Mouse (Mus musculus): ENCODE results near the gene Zfyve16. TPM values are rescaled to one million over a fixed set of nuclear protein-coding genes. Genes with fewer than 3 reads are reported as not detected.

Gene Zfyve16
- total RNA-seq, 4 experiments from 2014 or later: 16.0 to 19.7 (median 17.3) TPM

- DNase-seq (ENCODE audit: low spot score in 2 of 2): no peak
Measured at GRCm38 (mm10) chr13:92469381-92469780, 61.3 kb downstream of the Zfyve16 start.

DNA sequence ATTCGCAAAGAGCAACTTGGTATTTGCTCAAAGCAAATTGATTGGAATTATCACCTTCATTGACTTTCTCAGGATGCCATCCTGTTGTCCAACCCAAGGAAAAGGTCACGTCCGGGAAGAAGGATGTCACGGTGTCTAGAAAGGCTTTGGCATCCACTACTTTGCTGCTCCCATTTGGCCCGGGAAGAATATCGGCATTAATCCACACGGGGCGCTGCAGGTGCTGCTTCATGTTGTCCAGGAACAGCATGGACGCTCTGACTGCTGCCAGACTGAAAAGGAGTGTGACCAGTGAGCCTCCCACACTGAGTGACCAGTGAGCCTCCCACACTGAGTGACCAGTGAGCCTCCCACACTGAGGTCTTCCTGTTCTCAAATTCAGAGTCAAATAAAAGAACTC, 62.8 kb downstream of the Zfyve16 start:
- no peak for DNase-seq (ENCODE audit: low spot score in 2 of 2)

DNA sequence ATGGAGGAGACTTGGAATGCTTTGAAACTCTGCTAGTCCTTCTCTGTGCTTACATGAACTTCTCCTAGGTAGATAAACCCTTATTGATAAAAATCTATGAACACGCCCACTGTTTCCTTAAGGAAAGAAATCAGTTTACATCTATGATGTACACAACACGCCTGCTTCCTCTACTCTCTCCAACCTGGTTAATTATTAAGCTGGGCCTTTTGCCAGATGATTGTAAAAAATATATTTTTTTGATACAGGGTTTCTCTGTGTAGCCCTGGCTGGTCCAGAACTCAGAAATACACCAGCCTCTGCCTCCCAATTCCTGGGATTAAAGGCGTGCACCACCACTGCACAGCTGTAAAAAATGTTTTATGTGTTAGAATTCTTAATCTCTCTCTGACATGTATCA, 66.0 kb downstream of the Zfyve16 start:
- no peak for DNase-seq (ENCODE audit: low spot score in 2 of 2)

GRCm38 (mm10) chr13:92446872-92447271, 83.8 kb downstream of the Zfyve16 start:
- no peak for DNase-seq (ENCODE audit: low spot score in 2 of 2)

- DNase-seq (ENCODE audit: low spot score in 2 of 2): no peak
Measured at GRCm38 (mm10) chr13:92440286-92440685, 90.4 kb downstream of the Zfyve16 start.

DNA sequence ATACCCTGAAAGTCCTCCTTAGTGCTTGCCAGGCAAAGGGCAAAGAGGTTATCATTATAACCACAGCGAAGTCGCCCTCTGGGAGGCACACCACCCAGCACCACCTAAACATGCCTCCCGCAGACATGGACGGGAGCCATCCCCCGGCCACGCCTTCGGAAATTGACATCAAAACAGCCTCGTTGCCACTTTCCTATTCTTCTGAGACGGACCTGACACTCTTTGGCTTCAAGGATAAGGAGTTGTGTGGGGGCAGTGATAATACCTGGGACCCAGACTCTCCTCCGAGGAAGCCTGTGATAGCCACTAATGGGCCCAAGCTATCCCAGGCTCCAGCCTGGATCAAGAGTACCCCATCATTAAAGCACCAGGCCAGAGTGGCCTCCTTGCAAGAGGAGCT, 92.0 kb downstream of the Zfyve16 start:
- no peak for DNase-seq (ENCODE audit: low spot score in 2 of 2)

Other genes with a start within 250 kb of the Zfyve16 start
- not detected for gene Gm20379, start 224.9 kb downstream of the Zfyve16 start, total RNA-seq (2022)
- 1 to 10 TPM; 1.4 to 2.0 (median 1.9) TPM for gene Dhfr, start 176.1 kb downstream of the Zfyve16 start, total RNA-seq (2022)
- gene Msh3, start 175.9 kb downstream of the Zfyve16 start, total RNA-seq (2022): 10 to 100 TPM; 23.9 to 25.1 (median 24.6) TPM
- gene Ankrd34b, start 105.0 kb downstream of the Zfyve16 start, total RNA-seq (2022): 10 to 100 TPM; 20.0 to 21.2 (median 20.7) TPM
- gene Fam151b, start 46.9 kb downstream of the Zfyve16 start, total RNA-seq (2022): 10 to 100 TPM; 10.5 to 11.7 (median 10.8) TPM
- gene Spz1, start 45.3 kb upstream of the Zfyve16 start, total RNA-seq (2022): not detected
- gene Serinc5, start 80.2 kb upstream of the Zfyve16 start, total RNA-seq (2022): 10 to 100 TPM; 67.0 to 71.5 (median 69.2) TPM